Mouse (Mus musculus) kidney, postnatal 10 days (tissue): Measurements from ENCODE around the gene Fdxacb1.

ENCODE experiments used
- DNase-seq: peaks from one replicate; pipeline ENCODE4 v3.0.0; 2021; ENCODE audit warnings: mixed read lengths

Gene Fdxacb1

DNA sequence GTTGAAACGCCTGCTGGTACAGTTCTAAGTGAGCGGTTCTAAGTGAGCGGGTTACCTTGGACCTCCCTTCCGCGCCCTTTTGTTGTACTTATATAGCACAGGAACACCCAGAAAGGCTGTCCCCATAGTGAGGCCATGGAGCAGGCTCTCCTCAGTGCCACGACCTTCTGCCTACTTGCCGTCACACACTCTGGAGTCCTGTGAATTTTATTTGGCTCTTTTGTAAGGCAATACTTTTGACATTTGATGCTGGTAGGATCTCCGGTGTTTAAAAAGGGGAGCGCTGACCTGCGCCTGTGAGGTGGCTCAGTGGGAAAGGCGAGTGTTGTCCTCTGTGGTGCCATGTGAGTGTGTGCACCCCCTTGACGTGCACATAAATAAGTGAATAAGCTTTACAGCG lies 41.1 kb downstream of the Fdxacb1 start:
- no peak for DNase-seq

DNA sequence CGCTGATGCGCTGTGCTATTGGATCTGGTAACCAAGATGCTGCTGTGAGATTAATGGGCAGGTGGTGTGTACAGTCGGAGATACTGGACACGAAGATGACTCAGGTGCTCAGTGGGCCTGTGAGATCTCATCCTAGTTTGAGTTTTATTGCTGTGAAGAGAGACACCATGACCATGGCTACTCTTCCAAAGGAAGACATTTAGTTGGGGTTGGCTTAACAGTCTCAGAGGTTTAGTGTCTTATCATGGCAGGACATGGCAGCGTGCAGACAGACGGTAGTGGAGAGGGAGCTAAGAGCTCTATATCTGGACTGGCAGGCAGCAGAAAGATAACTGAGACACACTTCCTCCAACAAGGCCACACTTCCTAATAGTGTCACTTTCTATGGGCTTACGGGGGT lies 43.2 kb downstream of the Fdxacb1 start:
- no peak for DNase-seq

GRCm38 (mm10) chr9:50811746-50812145 lies 43.7 kb downstream of the Fdxacb1 start:
- DNase-seq: no peak

DNA sequence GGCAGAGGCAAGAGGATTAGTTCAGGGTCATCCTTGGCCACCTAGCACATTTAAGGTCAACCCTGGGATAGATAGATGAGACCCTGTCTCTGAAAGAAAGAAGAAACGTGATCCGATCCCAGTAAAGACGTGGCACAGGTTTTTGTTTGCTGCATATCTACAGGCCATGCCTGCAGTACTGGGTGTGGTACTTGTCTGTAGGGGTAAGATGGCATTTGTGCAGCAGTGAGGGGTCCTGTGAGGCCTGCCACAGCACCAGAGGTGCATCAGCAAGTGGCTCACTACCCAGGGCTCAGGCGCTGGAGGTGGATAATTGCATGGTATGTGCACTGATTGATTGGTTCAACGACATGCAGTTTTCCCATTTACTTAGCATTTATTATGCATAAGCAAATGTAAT lies 45.8 kb downstream of the Fdxacb1 start:
- no peak for DNase-seq

GRCm38 (mm10) chr9:50815666-50816065 lies 47.6 kb downstream of the Fdxacb1 start:
- no peak for DNase-seq

- DNase-seq: no peak
Observed at GRCm38 (mm10) chr9:50816512-50816911, 48.5 kb downstream of the Fdxacb1 start.

- no peak for DNase-seq
Observed at GRCm38 (mm10) chr9:50818050-50818449, 50.0 kb downstream of the Fdxacb1 start.

DNA sequence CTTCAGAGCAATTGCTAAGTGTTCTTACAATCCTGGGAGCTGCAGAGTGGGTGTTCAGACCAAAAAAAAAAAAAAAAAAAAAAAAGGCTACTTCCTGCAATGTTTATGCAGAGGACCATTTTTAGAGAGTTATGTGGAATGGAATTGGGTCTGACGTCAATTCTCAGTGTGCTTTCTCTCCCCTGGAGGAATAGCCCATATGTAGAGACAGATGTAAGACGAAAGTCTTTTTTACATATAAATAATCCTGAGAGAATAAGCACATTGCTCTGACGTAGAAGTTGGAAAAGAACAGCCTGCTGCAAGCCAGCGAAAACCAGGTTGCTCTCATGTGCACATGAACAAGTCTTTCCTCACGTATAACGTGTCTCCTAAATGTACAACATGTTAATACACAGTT lies 51.7 kb downstream of the Fdxacb1 start:
- no peak for DNase-seq

DNA sequence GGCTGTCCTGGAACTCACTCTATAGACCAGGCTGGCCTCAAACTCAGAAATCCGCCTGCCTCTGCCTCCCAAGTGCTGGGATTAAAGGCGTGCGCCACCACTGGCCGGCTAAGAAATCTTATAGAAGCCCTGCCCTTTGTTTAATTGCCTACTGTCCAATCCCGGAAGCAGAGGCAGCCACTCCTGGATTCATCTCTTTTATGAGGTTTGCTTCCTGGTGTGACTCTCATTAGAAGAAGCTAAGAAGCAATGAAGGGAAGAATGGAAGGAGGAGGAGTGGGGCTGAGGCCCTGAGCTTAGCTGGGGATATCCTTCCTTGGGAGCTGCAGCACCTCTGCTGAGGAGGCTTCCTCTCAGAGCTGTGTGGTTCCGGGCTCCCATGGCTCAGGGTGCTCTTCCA lies 53.6 kb downstream of the Fdxacb1 start:
- no peak for DNase-seq

DNA sequence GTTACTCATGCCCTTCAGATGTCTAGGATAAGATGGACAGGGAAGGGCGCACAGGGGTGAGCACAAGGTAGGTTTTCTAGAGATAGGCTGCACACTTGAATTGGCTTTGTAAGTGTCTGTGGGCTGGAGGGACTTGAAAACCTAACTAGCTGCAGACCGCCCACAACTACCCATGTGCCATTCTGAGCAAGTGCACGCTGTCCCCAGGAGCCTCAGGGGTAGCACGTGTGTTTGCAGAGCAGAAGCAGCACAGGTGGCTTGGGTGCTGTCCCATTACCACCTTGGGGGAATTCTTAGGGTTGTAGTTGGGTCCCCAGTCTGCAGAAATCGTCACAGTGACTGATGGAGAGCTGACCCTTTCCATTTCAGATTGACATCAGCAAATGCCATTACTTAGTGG lies 54.2 kb downstream of the Fdxacb1 start:
- no peak for DNase-seq
